Mouse (Mus musculus): ENCODE results near the gene Wnt2.

- no peak for TF ChIP-seq GATA1 (IDR thresholded peaks at IDR 0.05; ENCODE audit: borderline replicate concordance, low read length)
- TF ChIP-seq FLI1 (IDR thresholded peaks at IDR 0.05; ENCODE audit: low read length), result no peak
Measured at GRCm38 (mm10) chr6:17979361-17979760, 51.0 kb downstream of the Wnt2 start.

Measured in megakaryocyte, embryonic 14.5 days (primary cell).